Mouse (Mus musculus) adrenal gland, adult 8-10 months (tissue): Measurements from ENCODE around the gene Agap1. TPM values are rescaled to one million over a fixed set of nuclear protein-coding genes. Genes with fewer than 3 reads are reported as not detected.

Source experiments
- DNase-seq: peaks from one replicate; pipeline ENCODE4 v3.0.0; 2022
- total RNA-seq, 4 experiments: library from RNA; stranded (reverse); gene quantifications; 2 replicates each; pipeline ENCODE4 v1.2.4; 2022

The Agap1 gene
- total RNA-seq, 4 experiments from 2014 or later, result 51.4 to 101 (median 75.3) TPM

DNA sequence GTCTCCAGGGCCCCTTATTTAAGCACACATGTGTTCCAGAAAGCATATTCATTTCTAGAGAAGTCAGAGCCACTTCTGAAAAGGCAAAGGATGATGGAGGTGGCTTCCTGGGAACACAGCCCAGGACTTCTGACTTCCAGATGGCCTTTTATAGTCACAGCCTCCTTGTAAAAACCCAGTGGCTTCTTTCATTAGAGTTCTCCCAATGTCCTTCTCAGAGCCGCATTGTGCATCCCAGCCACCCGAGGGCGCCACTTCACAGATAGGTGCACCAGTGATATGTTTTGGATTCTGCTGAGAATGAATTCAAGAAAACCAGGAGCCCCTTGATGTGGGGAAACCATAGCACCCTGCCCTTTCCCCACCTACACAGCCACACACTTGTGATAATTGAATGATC, 404.6 kb downstream of the Agap1 start:
- no peak for DNase-seq

DNA sequence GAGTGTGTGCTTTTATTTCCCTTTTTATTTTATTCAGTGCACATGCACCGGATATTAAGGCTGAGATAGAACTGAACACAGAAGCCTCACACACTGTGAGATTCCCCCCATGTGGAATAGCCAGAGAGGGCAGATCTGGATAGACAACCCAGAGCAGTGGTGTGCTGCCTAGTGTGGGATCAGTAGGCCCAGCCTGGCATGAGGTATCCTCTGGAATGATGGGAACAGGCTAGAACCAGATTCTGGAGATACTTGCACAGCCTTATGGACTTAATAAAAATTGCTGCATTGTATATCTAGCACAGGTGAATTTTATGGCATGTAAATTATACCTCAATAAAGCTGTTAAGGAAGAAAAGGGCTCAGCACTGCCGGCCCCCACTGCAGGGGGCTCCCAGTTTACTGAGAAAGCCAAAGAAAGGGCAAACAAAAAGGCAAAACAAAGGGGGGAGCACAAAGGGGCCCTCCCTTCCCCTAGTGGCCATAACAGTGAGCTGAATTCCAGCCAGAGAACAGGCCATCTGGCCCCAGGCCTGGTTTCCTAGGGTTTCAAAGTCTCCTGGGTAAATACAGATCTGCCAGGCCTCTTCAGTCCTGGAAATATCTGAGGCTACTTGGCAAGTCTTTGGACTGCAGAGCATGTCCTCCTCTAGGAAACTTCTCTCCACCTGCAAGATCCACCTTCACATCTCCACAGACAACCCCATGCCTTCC, 405.6 kb downstream of the Agap1 start:
- no peak for DNase-seq

DNA sequence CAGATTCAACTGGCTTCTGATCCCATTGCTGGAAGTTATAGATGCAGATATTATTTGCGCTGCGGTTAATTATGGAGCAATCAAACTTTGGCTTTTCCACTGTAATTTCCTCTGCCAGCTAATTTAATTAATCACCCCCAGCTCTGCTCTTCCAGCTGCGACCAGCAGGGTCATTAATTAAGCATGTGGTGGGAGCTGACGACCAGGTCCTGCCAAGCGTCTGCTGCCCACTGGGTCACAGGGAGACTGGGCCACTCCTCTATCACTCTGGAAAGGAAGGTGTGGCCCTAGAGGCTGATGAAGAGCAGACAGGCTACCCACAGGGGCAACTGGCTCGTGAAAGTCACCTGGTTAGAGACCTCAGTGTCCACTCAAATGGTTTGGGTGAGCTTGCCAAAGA, 411.2 kb downstream of the Agap1 start:
- DNase-seq, result no peak

- DNase-seq, result no peak
These were observed 413.2 kb downstream of the Agap1 start for GRCm38 (mm10) chr1:89867847-89868246.

GRCm38 (mm10) chr1:89870134-89870905, 415.7 kb downstream of the Agap1 start:
- DNase-seq, result no peak

GRCm38 (mm10) chr1:89870906-89871211, 416.3 kb downstream of the Agap1 start:
- DNase-seq, result no peak

DNA sequence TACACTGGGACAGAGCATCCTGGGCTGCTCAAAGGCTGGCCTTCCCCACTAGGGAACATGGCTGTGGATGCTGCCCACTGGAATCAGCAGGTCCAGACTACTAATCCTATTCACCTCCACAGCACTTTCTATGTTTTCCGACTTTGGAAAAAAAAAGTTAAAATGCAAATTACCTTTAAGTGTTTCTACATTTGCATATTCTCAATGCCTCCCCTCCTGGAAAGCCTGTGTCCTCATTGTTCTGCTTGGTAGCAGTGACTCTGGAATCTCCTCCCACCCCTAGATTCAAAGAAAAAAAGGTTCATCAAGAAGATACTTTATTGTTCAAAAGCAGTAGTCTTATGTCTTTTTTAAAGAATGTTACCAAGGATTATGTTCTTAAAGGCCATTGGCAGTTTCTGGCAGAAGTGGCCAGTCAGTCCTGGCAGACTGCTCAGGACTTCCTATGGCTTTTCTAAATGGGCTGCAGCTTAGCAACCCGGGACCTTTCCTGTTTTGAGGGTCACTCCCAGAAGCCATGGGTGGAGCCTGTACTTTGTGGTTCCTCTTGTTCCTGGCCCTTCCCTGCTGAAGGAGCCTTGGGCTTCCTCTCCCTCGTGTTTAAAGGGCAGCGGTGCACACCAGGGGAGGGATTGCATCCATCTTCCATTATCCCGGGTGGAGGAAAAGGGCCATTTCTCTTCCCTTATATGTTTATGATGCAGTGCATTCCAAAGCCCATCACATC, 421.9 kb downstream of the Agap1 start:
- peak; percentile 13 for DNase-seq

DNA sequence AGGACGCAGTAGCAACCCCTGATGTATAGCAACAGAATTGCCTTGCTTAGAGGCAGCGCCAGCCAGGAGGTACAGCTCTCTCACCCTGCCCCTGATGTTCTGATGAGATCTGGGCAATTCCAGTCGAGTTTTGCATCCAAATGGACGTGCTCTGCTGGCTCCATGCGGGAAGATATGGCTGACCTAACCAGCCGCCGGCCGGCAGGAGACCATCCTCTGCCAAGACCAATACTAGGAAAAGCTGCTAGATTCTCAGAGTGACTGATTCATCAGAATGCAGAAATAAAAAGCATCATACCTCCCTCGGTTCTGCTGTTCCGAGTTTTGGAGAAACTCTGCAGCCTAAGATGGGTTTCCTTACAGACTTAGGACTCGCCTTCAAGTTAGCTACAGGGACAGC, 423.9 kb downstream of the Agap1 start:
- DNase-seq, result no peak

DNA sequence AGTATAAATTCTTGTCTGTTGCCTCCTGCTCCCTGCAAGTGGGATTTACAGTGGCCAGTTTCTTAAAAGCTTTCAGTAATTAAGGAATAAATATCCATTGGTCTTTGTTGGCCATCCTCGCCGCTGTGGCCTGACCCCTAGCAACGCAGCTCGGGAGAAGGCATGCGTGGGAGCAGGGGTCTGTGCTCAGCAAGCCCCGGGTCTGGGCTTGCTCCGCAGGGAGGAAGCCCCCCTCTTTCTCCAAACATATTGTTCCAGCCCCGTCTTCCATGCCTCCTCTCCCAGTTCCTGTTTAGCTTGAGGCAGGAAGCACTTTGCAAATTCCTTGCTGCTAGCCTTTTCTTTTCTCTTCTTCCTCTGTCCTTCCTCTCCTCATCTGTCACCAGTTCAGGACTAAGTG, 425.6 kb downstream of the Agap1 start:
- DNase-seq, result no peak

DNA sequence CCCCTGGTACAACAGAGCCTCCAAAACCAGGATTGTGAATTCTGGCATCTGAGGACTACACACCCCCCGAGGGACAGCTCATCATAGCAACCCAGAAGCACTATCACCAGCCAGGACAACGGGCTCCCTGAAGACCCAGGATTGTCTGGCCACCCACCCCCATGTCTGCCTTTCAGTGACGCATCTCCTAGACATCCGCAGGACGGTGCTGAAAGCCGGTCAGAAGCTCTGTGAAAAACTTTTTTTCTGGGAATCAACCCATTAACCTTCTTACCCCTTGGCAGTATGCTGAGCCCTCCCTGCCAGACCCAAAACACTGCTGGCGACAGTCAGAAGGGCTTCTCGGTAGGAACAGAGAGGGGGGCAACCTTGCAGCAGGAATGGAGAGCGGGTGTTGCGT, 426.2 kb downstream of the Agap1 start:
- DNase-seq, result no peak

DNA sequence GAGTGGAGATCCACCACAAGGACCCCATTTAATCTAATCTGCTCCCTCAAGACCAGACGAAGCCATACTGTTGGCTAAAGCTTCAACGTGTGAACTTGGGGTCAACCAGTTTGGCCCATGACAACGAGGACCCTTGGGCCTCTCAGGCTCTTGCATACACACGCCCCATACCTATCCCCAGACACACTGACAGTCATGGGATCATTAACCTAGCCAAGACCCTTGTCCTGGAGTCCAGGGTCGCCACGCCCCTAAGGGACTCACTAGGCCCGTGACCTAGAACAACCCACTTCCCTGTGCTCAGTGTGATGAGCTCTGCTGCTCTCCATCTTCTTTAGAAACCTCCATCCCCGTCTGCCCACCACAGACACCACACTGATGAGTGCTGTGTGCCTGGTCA, 429.7 kb downstream of the Agap1 start:
- DNase-seq, result no peak

DNA sequence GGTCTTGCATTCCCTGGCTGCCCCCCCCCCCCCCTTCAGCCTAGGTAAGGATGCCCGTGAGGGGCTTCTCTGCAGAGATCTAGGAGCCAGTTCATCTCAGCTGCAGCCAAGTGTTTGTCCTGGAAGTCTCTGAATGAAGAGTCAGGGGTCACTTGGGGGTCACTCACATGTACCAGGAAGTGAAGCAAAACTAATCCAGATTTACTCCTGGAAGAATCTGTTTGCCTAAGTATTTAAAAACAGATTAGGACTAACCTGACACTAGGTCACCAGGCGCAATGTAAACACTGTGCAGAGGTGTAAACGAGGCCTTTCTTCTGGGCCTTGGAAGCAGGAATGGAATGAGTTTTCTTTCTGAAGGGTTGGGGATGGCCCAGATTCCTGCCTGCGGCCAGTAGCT, 431.1 kb downstream of the Agap1 start:
- DNase-seq, result no peak

GRCm38 (mm10) chr1:89891400-89891799, 436.8 kb downstream of the Agap1 start:
- DNase-seq, result no peak

DNA sequence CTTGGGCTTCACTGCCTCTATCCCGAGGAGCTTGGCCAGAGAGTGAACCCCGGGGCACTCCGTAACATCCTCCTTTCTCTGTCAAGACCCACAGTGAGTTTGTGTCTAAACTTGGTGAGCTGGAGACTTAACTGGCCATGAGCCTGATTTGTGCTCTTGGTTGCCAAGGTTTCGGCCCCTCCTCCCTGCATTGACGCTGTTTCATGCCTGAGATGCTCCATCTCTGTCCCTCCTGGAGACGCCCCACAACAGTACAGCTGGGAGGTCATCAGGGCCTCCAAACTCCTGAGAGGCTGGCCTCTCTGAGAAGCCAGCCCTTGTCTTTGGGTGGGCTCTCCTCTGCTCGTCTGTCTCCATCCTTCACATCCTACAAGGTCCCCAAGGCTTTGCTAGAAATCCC, 437.7 kb downstream of the Agap1 start:
- no peak for DNase-seq

GRCm38 (mm10) chr1:89895801-89896200, 441.2 kb downstream of the Agap1 start:
- no peak for DNase-seq

- DNase-seq, result no peak
These were observed 444.4 kb downstream of the Agap1 start for GRCm38 (mm10) chr1:89899036-89899435.

DNA sequence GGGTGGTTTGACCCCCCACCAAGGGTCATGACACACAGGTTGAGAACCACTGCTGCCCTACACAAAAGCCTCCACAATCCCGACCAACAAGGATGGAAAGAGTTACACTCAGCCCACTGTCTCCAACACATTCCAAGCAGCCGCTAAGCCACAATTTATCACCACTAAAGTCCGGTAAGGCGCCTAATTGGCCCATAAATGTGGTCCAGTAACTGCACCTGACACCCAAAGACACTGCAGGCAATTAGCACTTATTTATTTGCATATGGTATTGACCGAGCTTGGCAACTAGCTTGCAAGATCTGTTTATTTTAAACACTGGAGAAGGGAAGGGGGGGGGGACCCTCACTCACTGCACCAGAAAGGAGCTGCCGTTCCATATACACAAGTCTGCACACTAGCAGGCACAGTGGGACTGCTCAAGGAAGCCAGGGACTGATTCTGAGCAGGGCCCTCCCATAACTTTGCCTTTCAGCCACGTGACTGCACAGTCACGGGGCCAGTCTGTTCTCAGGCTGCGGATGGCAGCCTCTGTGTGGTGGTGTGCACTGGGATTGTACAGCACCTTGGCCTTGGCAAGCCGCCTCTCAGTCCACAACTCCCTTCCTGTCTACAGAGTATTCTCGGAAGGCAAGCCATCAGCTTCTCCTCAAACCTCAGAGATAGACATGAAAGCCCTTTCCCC, 445.3 kb downstream of the Agap1 start:
- DNase-seq, result no peak

- DNase-seq, result no peak
These were observed 446.8 kb downstream of the Agap1 start for GRCm38 (mm10) chr1:89901381-89901780.

DNA sequence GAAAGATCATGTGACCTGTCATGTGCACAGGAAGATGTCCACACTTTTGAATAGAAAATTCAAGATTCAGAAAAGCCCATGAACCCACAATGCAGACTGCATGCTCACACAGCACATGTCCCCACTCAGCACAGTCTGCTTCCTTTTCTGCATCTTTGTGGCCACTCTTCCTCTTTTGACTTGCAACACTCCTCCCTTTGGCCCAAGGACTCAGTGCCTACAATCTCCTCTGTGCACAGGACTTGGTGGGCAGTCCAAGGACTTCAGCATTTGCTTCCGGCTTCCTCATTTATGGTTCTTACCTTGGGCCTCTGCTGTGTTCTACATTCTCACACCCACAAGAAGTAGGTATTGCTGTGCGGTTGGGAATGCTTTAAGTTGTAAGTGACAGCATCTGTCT, 447.6 kb downstream of the Agap1 start:
- DNase-seq, result no peak

- no peak for DNase-seq
These were observed 448.0 kb downstream of the Agap1 start for GRCm38 (mm10) chr1:89902641-89903040.

- no peak for DNase-seq
These were observed 455.2 kb downstream of the Agap1 start for GRCm38 (mm10) chr1:89909796-89910195.

- no peak for DNase-seq
These were observed 457.8 kb downstream of the Agap1 start for GRCm38 (mm10) chr1:89912392-89912791.

DNA sequence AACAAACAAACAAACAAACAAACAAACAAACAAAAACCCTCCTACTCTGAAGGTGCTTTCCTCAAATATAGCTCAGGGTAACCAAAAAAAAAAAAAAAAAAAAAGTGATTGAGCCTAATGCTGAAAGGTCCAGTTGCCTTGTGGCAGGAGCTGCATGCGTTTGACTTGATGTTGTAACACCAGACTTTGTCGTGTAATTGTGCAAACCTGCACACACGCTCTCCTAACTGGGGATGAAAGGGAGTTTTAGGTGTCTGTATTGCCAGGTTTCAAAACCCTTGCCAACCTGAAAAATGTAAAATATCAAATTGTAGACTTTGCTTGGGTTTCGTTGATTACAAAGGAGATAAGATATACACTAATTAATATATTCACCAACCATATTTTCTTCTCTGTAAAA, 459.0 kb downstream of the Agap1 start:
- no peak for DNase-seq
